Mouse (Mus musculus) layer of hippocampus, adult 8-10 months (tissue): ENCODE measurements around the gene Xylt1. TPM values are rescaled to one million over a fixed set of nuclear protein-coding genes. Genes with fewer than 3 reads are reported as not detected.
A peak's percentile ranks its signal among the peaks of the same experiment; 100 is the strongest.

Experiments
- DNase-seq, 2 experiments: peaks; one replicate each; pipeline ENCODE4 v3.0.0; 2022; ENCODE audit warnings: low spot score in 2 of 2
- total RNA-seq, 4 experiments: library from RNA; stranded (reverse); gene quantifications; 2 replicates each; pipeline ENCODE4 v1.2.4; 2022

Gene Xylt1
- total RNA-seq, 4 experiments from 2014 or later = 49.8 to 57.2 (median 54.3) TPM

- DNase-seq = no peak
These were observed 54.3 kb downstream of the Xylt1 start for GRCm38 (mm10) chr7:117435091-117435490.

DNA sequence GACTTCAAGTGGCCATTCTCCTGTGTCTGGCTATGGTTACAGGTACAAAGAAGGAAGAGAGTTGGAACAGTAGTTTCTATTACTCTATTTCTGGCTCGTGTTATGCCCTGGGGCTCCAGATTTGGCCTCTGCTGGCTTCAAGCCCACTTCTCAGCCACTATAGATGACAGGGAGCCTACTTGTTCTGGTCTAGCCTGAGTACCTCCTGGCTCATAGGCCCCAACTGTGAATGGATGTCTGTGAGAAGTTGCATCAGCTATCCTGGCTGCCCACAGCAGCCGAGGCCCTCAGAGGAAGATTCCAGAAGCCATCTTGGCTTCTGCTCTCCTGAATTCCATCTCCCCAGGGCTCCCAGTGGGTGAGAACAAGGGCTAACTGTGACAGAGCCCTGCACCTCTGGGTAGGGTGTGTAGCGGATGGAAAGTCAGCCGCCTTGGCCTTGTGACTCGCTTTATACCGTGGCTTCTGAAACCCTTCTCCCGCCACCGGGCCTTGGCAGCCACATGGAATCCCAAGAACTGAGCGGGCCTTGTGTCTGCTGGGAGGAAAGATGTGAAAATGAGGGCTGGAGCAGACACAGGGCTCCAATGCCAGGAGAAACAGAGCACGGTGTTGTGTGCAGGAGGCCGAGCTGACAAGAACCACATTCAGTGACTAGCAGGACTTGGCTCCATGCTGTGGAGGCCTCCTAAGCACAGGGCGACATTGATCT is 55.1 kb downstream of the Xylt1 start:
- DNase-seq = peak; percentile 59 to 83

DNA sequence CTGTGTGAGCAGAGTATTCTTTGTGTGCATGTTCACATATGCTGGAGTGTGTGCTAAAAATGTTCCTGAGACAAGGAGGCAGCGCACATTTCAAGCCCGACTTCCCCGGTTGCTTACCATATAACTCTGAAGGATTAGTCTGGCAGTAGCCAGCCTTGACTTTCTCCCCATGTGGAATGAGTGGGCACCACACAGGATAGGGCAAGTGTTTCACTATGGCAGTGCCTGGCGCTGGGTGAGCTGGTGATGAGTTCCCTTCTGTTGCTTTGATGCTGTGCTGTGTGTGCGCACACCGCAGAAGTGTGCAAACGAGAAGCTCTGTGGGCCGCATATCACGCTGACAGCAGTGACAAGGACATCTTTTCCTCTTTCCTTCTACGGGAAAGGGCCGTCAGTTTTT is 56.1 kb downstream of the Xylt1 start:
- peak; percentile 47 to 48 for DNase-seq

- peak; percentile 54 to 57 for DNase-seq
These were observed 60.2 kb downstream of the Xylt1 start for GRCm38 (mm10) chr7:117440994-117441393.

GRCm38 (mm10) chr7:117442639-117443038 is 61.9 kb downstream of the Xylt1 start:
- no peak for DNase-seq

DNA sequence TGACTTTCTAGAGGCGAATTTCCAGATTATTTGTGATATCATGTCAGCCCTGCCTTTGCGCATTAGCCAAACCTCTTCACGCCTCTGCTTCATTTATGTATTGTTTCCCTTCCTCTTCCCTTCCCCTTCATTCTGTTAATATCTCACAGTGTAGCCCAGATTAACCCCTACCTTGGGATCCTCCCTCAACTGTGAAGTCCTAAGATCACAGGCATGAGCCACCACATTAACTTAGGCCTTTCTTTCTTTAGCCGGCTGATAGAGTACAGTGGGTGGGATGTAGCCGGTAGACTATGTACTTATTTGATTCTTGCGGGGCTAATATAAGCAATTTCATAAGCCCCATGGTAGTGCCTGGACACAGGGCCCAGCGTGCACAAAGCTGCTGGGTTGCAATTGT is 62.4 kb downstream of the Xylt1 start:
- no peak for DNase-seq

DNA sequence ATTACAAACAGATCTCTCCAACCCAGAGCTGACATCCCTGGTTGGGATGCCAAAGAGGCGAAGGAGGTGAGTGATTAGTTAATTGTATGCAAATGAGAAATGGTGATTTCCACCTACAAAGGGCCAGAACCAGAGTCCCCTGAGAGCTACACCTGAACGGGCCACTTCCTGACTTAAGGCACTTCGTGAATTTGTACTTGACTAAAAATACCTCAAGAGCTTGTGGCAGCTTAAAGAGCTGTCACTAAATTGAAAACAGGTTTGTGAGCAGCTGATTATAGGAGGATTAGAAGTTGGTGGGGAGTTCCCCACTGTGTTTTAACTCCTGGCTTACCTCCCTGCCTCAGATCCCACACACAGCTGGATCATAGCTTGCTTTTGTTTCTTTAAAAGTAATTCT is 64.7 kb downstream of the Xylt1 start:
- DNase-seq = no peak

GRCm38 (mm10) chr7:117449605-117450004 is 68.8 kb downstream of the Xylt1 start:
- DNase-seq = no peak

GRCm38 (mm10) chr7:117451212-117451611 is 70.4 kb downstream of the Xylt1 start:
- no peak for DNase-seq

DNA sequence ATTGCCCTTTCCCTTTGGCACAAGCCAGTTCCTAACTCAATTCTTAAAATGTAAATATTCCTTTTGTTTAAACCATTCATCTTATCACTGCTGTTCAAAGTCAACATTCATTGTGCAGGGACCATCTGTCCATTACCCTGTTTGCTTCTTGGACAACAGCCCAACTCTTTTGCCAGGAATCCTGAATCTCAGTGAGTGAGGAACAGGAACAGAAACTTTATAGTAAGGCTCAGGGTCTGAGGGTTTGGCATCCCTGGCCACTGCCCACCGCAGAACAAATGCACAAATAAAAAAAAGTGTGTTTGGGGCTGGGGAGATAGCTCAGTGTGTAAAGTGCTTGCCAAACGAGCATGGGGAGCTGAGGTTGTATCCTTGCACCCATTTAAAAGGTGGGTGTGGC is 71.5 kb downstream of the Xylt1 start:
- DNase-seq = no peak

DNA sequence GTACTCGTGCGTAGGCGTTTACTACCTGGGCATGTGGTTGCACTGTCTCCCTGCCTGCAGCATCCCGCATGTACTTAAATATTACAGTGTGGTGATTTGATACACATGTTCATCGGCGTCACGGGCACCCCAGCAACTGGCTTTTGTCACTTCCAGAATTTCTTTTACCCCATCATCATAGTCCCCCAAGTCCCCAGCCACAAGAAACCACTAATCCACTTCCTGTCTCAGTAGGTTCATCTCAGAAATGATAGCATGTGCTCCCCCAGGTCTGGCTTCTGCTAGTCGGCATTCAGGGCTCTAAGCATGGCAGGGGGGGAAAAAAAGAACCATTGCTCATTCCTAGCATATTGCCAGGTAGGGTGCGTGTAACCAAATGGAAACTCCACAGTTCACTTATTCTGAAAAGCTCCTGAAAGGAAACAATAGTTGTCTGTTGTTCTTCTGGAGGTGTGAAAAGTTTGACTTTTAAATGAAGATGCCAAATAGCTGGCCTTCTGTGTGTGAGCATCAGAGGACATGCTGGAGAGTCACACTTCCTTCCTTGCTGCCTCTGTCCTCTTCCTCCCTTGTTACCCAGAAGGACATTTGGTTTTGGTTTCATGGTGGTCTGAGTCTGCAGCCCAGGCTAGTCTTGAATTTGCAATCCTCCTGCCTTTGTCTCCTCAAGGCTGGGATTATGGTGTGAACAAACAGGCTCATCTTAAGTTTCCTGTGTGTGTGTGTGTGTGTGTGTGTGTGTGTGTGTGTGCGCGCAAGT is 74.2 kb downstream of the Xylt1 start:
- no peak for DNase-seq

GRCm38 (mm10) chr7:117462196-117462935 is 81.6 kb downstream of the Xylt1 start:
- DNase-seq = peak; percentile 27 to 56

DNA sequence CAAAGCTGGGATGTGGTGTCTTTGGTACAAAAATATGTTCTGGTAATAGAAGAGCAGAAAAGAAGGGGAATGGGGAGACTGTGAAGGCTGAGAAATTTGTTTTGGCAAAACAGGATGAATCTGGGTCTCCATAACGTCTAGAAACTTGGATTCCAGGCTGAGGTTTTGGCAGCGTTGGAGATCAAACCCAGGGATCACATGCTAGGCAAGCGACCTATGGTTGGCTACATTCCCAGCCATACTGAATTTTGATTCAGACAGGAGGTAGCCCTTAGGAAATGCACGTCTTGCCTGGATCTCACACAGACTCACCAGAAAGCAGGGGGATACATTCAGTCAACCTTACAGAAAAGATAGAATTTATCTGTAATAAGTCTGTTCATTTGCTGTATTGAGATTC is 84.2 kb downstream of the Xylt1 start:
- DNase-seq = no peak

- no peak for DNase-seq
These were observed 85.4 kb downstream of the Xylt1 start for GRCm38 (mm10) chr7:117466006-117466780.

DNA sequence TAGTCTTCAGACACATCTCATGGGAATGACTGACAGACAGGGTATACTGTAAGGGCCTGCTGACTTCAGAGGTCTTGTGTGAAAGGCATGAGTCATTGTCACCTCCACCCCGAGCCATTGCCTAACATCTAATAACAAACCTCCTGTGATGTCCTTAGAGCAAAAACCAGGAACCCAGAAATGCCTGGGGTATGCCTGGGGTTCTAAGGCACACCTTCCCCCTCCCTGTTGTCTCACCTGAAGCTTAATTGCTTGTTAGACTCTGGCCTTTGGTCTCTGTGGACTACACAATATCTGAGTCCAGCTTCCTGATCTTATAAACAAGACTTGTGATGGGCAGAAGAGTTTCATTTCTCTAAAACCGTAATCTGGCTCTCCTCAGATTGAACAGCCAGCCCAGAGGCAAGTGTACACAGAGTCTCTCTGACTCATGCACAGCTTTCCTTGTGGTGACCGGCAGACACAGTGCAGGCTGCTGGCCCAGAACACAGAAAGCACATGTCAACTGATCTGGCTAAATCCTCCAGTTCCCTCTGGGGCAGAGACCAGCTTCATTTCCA is 89.5 kb downstream of the Xylt1 start:
- no peak for DNase-seq

- DNase-seq = peak in 1 of 2 experiments; percentile 28
These were observed 91.4 kb downstream of the Xylt1 start for GRCm38 (mm10) chr7:117472055-117472780.

GRCm38 (mm10) chr7:117472781-117473743 is 92.3 kb downstream of the Xylt1 start:
- DNase-seq = peak; percentile 40 to 53

DNA sequence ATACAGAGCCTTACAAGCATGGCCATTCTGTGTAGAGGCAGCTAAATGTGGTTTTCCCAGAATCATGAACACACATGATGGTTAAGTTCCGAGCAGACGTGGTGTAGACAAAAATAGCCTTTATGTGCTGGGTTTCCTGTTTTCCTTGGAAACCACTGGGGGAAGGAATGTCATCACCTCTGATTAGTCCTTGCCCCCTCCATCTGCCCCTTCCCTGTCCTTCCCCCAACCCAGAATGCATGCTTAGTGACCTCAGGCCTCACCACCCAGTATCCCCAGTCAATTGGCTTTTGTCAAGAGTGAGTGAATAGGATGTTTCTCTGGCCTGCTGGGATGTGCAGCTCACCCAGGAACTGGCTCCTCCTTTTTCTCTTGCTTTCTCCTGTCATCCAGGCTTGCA is 93.5 kb downstream of the Xylt1 start:
- DNase-seq = no peak

DNA sequence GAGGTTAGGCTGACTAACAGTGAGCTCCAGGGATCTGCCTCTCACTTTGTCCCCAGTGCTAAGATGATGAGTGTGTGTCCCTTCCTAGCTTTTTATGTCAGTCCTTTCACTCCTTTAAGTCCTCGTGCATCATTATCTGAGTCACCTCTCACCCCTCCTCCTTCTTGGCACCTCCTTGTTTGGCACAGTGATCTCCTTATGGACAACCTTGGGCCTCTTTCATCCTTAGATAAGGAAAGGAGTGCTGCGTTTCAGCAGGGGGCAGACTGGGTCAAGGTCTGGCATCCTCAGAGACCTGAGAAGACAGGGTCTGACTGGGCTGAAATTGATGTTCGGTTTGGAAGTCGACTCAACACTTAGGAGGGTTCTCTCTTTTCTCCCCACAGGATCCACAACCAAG is 94.3 kb downstream of the Xylt1 start:
- no peak for DNase-seq
